Mouse (Mus musculus) midbrain, embryonic 14.5 days (tissue): ENCODE measurements around the gene Ralgps1. TPM values are rescaled to one million over a fixed set of nuclear protein-coding genes. Genes with fewer than 3 reads are reported as not detected.

Experiments
- microRNA-seq: library from miRNA; unstranded; fragments of <30 nt; microRNA quantifications from one replicate; pipeline ENCODE4, GENCODE M21; 2016
- polyA plus RNA-seq: library from polyadenylated mRNA; unstranded; fragments of >200 nt; fragmentation: Nextera tagmentation; extraction: Ambion mirVana; gene quantifications from 2 replicates; pipeline ENCODE4 v1.2.1, GENCODE M21; 2014

Ralgps1 gene
- polyA plus RNA-seq, 1 experiment from 2014 or later = 58.8 TPM

Small RNAs within 50 kb of the gene (microRNA-seq; reads per million reads assigned to microRNA genes)
- not detected for gene Gm25998

Other genes starting within 250 kb of the Ralgps1 start
- gene Garnl3, start 239.8 kb downstream of the Ralgps1 start, polyA plus RNA-seq = 44.4 and 51.1 TPM in 2 replicates
- 2.1 and 10.1 TPM in 2 replicates for gene Angptl2, start 155.4 kb downstream of the Ralgps1 start, polyA plus RNA-seq
- 5.6 and 9.2 TPM in 2 replicates for gene Zbtb34, start 59.8 kb upstream of the Ralgps1 start, polyA plus RNA-seq
- 29.9 and 33.0 TPM in 2 replicates for gene Zbtb43, start 97.1 kb upstream of the Ralgps1 start, polyA plus RNA-seq